Mouse (Mus musculus) cerebellum, adult (tissue): ENCODE measurements at regions not wholly inside any gene's neighbourhood (a gene's known extent, or its start where the extent isn't known, plus 50 kb on each side); places are given as distances from the start of the nearest gene placed in this dataset.

ENCODE experiments used
- ATAC-seq: cut with Nextera tagmentation; 2 replicates; pipeline ENCODE4 v1.9.2; 2017; ENCODE audit warnings: mild to moderate bottlenecking, moderate library complexity, mixed read lengths; ENCODE audit not compliant: insufficient number of reproducible peaks, low FRiP score, low TSS enrichment

- no peak for ATAC-seq
These were observed 86.3 kb downstream of the D16Ertd472e start for GRCm38 (mm10) chr16:78490245-78490644.

- no peak for ATAC-seq
These were observed 86.9 kb downstream of the D16Ertd472e start for GRCm38 (mm10) chr16:78489604-78490003.

- ATAC-seq, result no peak
These were observed 90.0 kb downstream of the D16Ertd472e start for GRCm38 (mm10) chr16:78486531-78486930.

- no peak for ATAC-seq
These were observed 92.2 kb downstream of the D16Ertd472e start for GRCm38 (mm10) chr16:78484319-78484718.

- no peak for ATAC-seq
These were observed 94.9 kb downstream of the D16Ertd472e start for GRCm38 (mm10) chr16:78481571-78481970.

GRCm38 (mm10) chr16:78481065-78481464, 95.4 kb downstream of the D16Ertd472e start:
- ATAC-seq, result 0 out of 2 replicates have a peak, but pooled peaks have one; percentile 28

GRCm38 (mm10) chr16:78480261-78480660, 96.2 kb downstream of the D16Ertd472e start:
- ATAC-seq, result no peak

GRCm38 (mm10) chr16:78473456-78473855, 96.5 kb upstream of the Btg3 start:
- ATAC-seq, result no peak

GRCm38 (mm10) chr16:78459996-78460395, 83.0 kb upstream of the Btg3 start:
- no peak for ATAC-seq

- ATAC-seq, result peak; percentile 54; the same call in 1 of the 2 replicates
These were observed 80.7 kb upstream of the Btg3 start for GRCm38 (mm10) chr16:78457731-78458151.

- no peak for ATAC-seq
These were observed 79.4 kb upstream of the Btg3 start for GRCm38 (mm10) chr16:78456345-78456744.

- ATAC-seq, result no peak
These were observed 77.5 kb upstream of the Btg3 start for GRCm38 (mm10) chr16:78454509-78454908.

- peak; percentile 46; the same call in 1 of the 2 replicates for ATAC-seq
These were observed 75.3 kb upstream of the Btg3 start for GRCm38 (mm10) chr16:78452303-78452702.

- ATAC-seq, result no peak
These were observed 74.8 kb upstream of the Btg3 start for GRCm38 (mm10) chr16:78451750-78452149.

GRCm38 (mm10) chr16:78451251-78451650, 74.3 kb upstream of the Btg3 start:
- peak; percentile 52; the same call in 1 of the 2 replicates for ATAC-seq

- no peak for ATAC-seq
These were observed 72.2 kb upstream of the Btg3 start for GRCm38 (mm10) chr16:78449231-78449630.

GRCm38 (mm10) chr16:78443262-78443661, 66.3 kb upstream of the Btg3 start:
- ATAC-seq, result no peak

GRCm38 (mm10) chr16:78442830-78443229, 65.8 kb upstream of the Btg3 start:
- ATAC-seq, result no peak

- no peak for ATAC-seq
These were observed 65.0 kb upstream of the Btg3 start for GRCm38 (mm10) chr16:78441961-78442360.

GRCm38 (mm10) chr16:78435707-78436106, 58.7 kb upstream of the Btg3 start:
- no peak for ATAC-seq

- peak; percentile 58 for ATAC-seq
These were observed 50.6 kb upstream of the Btg3 start for GRCm38 (mm10) chr16:78427470-78428041.
